Mouse (Mus musculus): ENCODE measurements at regions not wholly inside any gene's neighbourhood (a gene's known extent, or its start where the extent isn't known, plus 50 kb on each side); places are given as distances from the start of the nearest gene placed in this dataset.

- no peak for DNase-seq
Measured at GRCm38 (mm10) chr2:45485477-45485876, 368.3 kb upstream of the Zeb2 start.

- no peak for DNase-seq
Measured at GRCm38 (mm10) chr2:45480671-45481070, 363.5 kb upstream of the Zeb2 start.

GRCm38 (mm10) chr2:45475996-45476395 lies 358.8 kb upstream of the Zeb2 start:
- no peak for DNase-seq

GRCm38 (mm10) chr2:45464306-45464705 lies 347.1 kb upstream of the Zeb2 start:
- peak; percentile 31 for DNase-seq

GRCm38 (mm10) chr2:45459410-45459809 lies 342.2 kb upstream of the Zeb2 start:
- DNase-seq = no peak

GRCm38 (mm10) chr2:45454811-45455210 lies 337.6 kb upstream of the Zeb2 start:
- DNase-seq = no peak

- DNase-seq = no peak
Measured at GRCm38 (mm10) chr2:45439146-45439545, 322.0 kb upstream of the Zeb2 start.

GRCm38 (mm10) chr2:45438739-45439138 lies 321.5 kb upstream of the Zeb2 start:
- no peak for DNase-seq

- DNase-seq = peak; percentile 55
Measured at GRCm38 (mm10) chr2:45435261-45435980, 318.2 kb upstream of the Zeb2 start.

GRCm38 (mm10) chr2:45434789-45435188 lies 317.6 kb upstream of the Zeb2 start:
- DNase-seq = no peak

- DNase-seq = no peak
Measured at GRCm38 (mm10) chr2:45434169-45434568, 317.0 kb upstream of the Zeb2 start.

GRCm38 (mm10) chr2:45431366-45431765 lies 314.2 kb upstream of the Zeb2 start:
- no peak for DNase-seq

- no peak for DNase-seq
Measured at GRCm38 (mm10) chr2:45421774-45422173, 304.6 kb upstream of the Zeb2 start.

GRCm38 (mm10) chr2:45408136-45408535 lies 290.9 kb upstream of the Zeb2 start:
- no peak for DNase-seq

- DNase-seq = no peak
Measured at GRCm38 (mm10) chr2:45389902-45390492, 272.8 kb upstream of the Zeb2 start.

GRCm38 (mm10) chr2:45371268-45371667 lies 254.1 kb upstream of the Zeb2 start:
- DNase-seq = no peak

- DNase-seq = no peak
Measured at GRCm38 (mm10) chr2:45370615-45370968, 253.4 kb upstream of the Zeb2 start.

- DNase-seq = no peak
Measured at GRCm38 (mm10) chr2:45369914-45370614, 252.9 kb upstream of the Zeb2 start.

GRCm38 (mm10) chr2:45369432-45369831 lies 252.2 kb upstream of the Zeb2 start:
- no peak for DNase-seq

GRCm38 (mm10) chr2:45367436-45368193 lies 250.4 kb upstream of the Zeb2 start:
- no peak for DNase-seq

GRCm38 (mm10) chr2:45357266-45357665 lies 240.1 kb upstream of the Zeb2 start:
- no peak for DNase-seq

GRCm38 (mm10) chr2:45356558-45357170 lies 239.5 kb upstream of the Zeb2 start:
- DNase-seq = no peak

Measured in adrenal gland, adult 2 months (tissue).